Mouse (Mus musculus) limb, embryonic 14.5 days (tissue): ENCODE data around the gene Rara. TPM values are rescaled to one million over a fixed set of nuclear protein-coding genes. Genes with fewer than 3 reads are reported as not detected.
A peak's percentile ranks its signal among the peaks of the same experiment; 100 is the strongest.
"Not testable (repeated sequence)": the region's sequence is repeated elsewhere in the genome, so short reads cannot be mapped to it uniquely, and the experiment has no call there.

ENCODE experiments used
- ATAC-seq: fragments of 200-750 bp; cut with Nextera tagmentation; 2 replicates; pipeline ENCODE4 v1.8.0; 2017; ENCODE audit warnings: low read depth, moderate number of reproducible peaks, moderate TSS enrichment; ENCODE audit not compliant: low FRiP score
- DNase-seq: peaks from one replicate; pipeline ENCODE4 v3.0.0-alpha.2; 2015; ENCODE audit warnings: low spot score
- H3K27ac ChIP-seq: fragments of 300-500 bp; sonication (generic); replicated peaks from 2 replicates; pipeline ENCODE4 v1.5.1; 2014; ENCODE audit warnings: low read depth, mild to moderate bottlenecking, low read length, moderate library complexity, mixed read lengths
- H3K27me3 ChIP-seq: fragments of 300-500 bp; sonication (generic); 2 replicates; pipeline ENCODE4 v1.6.1; 2014; ENCODE audit warnings: low read length, mixed read lengths; ENCODE audit not compliant: control insufficient read depth, insufficient read depth
- H3K36me3 ChIP-seq: fragments of 300-500 bp; sonication (generic); 2 replicates; pipeline ENCODE4 v1.6.1; 2014; ENCODE audit warnings: mild to moderate bottlenecking, low read length, moderate library complexity, mixed read lengths; ENCODE audit not compliant: control insufficient read depth, insufficient read depth
- H3K4me1 ChIP-seq: fragments of 300-500 bp; sonication (generic); 2 replicates; pipeline ENCODE4 v1.6.1; 2014; ENCODE audit warnings: antibody characterized with exemption, low read length, mixed read lengths; ENCODE audit not compliant: control insufficient read depth, insufficient read depth
- H3K4me2 ChIP-seq: fragments of 300-500 bp; sonication (generic); replicated peaks from 2 replicates; pipeline ENCODE4 v1.6.1; 2014; ENCODE audit warnings: low read depth, mild to moderate bottlenecking, low read length, moderate library complexity; ENCODE audit not compliant: severe bottlenecking
- H3K4me3 ChIP-seq: fragments of 300-500 bp; sonication (generic); replicated peaks from 2 replicates; pipeline ENCODE4 v1.5.1; 2014; ENCODE audit warnings: low read length
- H3K9ac ChIP-seq: fragments of 300-500 bp; sonication (generic); 2 replicates; pipeline ENCODE4 v1.6.1; 2014; ENCODE audit warnings: mild to moderate bottlenecking, low read depth, low read length, moderate library complexity; ENCODE audit not compliant: severe bottlenecking
- H3K9me3 ChIP-seq: fragments of 300-500 bp; sonication (generic); 2 replicates; pipeline ENCODE4 v1.6.1; 2016; ENCODE audit warnings: low read length; ENCODE audit not compliant: control insufficient read depth
- POLR2A ChIP-seq: fragments of 200-500 bp; IDR thresholded peaks from 2 replicates; pipeline ENCODE4 v1.8.0; 2012; ENCODE audit warnings: inconsistent platforms, mild to moderate bottlenecking, moderate library complexity, borderline replicate concordance; ENCODE audit not compliant: insufficient read depth, insufficient read length; ENCODE audit errors: extremely low read depth
- WGBS: fragments of 180-500 bp; shearing (Covaris S2); extraction: QIAGEN DNeasy Blood & Tissue Kit; methylation state at CpG from one replicate; pipeline ENCODE4 v1.1.7; 2014; 5-methylcytosine and 5-hydroxymethylcytosine counted together
- polyA plus RNA-seq, 2 experiments: library from polyadenylated mRNA; depleted of rRNA in 1 of 2; stranded (reverse) in 1 of 2; unstranded in 1 of 2; fragments of >200 nt; fragmentation: Nextera tagmentation in 1 of 2; extraction: Ambion mirVana in 1 of 2; gene quantifications; 2 replicates each; pipeline versions ENCODE4 v1.2.1 to v1.2.3; 2012 to 2014

The Rara gene
- polyA plus RNA-seq, 2 experiments = 39.8 to 52.4 TPM

DNA sequence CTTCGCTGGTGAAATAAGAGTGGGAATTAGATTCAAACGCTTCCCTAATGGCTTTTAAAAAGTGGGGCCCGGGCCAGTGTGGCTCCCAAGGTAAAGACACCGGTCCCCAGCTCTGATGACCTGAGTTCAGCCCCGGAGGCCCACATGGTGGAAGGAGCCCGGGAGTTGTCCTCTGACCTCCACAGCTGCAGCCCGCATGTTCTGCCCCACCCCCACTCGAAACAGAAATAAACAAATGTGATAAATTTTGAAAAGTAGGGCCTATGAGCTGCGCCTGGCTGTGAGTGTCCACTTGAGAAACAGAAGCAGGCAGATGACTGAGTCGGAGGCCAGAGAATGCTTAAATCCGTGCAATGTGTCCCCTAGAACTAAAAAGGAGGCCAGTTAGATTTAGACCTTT lies 13.4 kb upstream of the Rara start:
- no peaks in the 10 kb centered on the region for H3K27me3 ChIP-seq
- H3K4me3 ChIP-seq = no peak overlapping the region
- DNase-seq = no peak
- no peak overlapping the region for H3K27ac ChIP-seq
- no peak for ATAC-seq
- H3K9me3 ChIP-seq = no peaks in the 10 kb centered on the region
- H3K36me3 ChIP-seq = peaks cover 37% of the 10 kb centered on the region
- 59% methylated on average over 11 of the region's 11 CpGs for WGBS
- peaks cover 11% of the 10 kb centered on the region; the same call in 1 of the 2 replicates for H3K4me1 ChIP-seq
- no peak overlapping the region for H3K9ac ChIP-seq
- no peak overlapping the region for H3K4me2 ChIP-seq
- TF ChIP-seq POLR2A = no peak

DNA sequence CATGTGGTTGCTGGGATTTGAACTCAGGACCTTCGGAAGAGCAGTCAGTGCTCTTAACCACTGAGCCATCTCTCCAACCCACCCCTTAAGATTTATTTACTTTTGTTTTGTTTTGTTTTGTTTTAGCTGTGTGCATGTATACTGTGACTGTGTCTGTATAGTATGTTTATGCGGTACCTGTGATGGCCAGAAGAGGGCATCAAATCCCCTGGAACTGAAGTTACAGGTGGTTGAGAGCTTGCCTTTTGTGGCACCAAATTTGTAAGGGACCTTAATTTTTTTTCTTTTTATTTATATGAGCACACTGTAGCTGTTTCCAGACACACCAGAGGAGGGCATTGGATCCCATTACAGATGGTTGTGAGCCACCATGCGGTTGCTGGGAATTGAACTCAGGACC lies 11.2 kb upstream of the Rara start:
- not testable (repeated sequence) for DNase-seq, H3K27me3 ChIP-seq, H3K9ac ChIP-seq, H3K27ac ChIP-seq, H3K4me1 ChIP-seq, H3K4me2 ChIP-seq, ATAC-seq, H3K4me3 ChIP-seq, H3K9me3 ChIP-seq
- 96% methylated on average over 3 of the region's 3 CpGs for WGBS
- H3K36me3 ChIP-seq = peaks cover 34% of the 10 kb centered on the region

DNA sequence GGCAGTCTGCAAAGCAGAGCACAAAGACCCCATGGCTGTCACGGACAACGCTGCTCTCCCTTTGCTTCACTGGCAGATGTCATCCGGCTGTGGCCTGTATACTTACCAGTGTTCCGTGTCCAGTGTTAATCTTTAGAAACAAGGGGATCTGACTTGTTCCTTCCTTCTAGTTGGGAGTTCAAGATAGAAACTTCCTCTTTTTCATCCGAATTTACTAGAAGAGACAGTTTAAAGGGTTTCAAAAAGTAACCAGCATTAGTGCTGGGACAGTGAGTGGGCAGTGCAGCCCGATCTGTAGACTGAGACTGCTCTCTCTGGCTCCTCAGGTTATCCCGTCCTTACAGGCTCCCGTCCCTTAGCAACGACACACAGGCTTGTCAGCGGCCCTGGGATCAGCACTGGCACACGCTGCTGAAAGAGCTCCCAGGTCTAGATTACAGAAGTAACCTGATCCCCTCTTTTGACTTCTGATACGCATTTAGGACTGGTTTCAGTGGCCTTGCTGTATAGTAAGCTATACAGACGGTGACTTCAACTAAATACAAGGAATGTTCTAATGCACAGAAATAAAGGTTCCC lies 10.1 kb upstream of the Rara start:
- H3K4me2 ChIP-seq = no peak overlapping the region
- H3K9me3 ChIP-seq = no peaks in the 10 kb centered on the region
- H3K27ac ChIP-seq = peak overlapping the region; percentile 40
- ATAC-seq (no peak), DNase-seq (no peak)
- H3K27me3 ChIP-seq = no peaks in the 10 kb centered on the region
- no peak overlapping the region for H3K9ac ChIP-seq
- no peak for TF ChIP-seq POLR2A
- 58% methylated on average over 13 of the region's 13 CpGs for WGBS
- peaks cover 13% of the 10 kb centered on the region for H3K4me1 ChIP-seq
- H3K4me3 ChIP-seq = no peak overlapping the region
- peaks cover 26% of the 10 kb centered on the region for H3K36me3 ChIP-seq

DNA sequence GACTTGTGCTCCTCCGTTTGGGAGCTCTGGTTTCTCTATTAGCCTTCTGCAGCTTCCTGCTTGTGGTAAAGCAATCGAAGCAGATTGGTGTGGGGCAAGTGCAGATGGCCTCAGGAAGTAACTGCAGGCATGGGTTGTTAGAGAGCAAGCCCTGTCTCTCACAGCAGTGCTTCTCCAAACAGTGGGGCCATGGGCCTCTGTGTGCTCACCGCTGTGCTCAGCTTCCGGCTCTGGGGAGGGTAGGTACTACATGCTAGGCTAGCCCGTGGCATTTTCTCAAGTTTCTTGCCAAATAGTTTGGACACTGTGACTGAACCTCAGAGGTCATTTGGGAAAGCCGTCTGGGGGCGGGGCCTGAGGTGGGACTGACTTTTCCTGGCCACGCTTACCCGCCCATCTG lies 9.4 kb upstream of the Rara start:
- ATAC-seq (no peak), DNase-seq (no peak)
- no peak overlapping the region; the same call in 1 of the 2 replicates for H3K9ac ChIP-seq
- H3K4me1 ChIP-seq = peaks cover 17% of the 10 kb centered on the region
- H3K27ac ChIP-seq = peak overlapping the region; percentile 40
- H3K4me3 ChIP-seq = no peak overlapping the region
- no peak for TF ChIP-seq POLR2A
- WGBS = 62% methylated on average over 9 of the region's 9 CpGs
- no peak overlapping the region for H3K4me2 ChIP-seq
- no peaks in the 10 kb centered on the region for H3K9me3 ChIP-seq
- H3K36me3 ChIP-seq = peaks cover 26% of the 10 kb centered on the region
- no peaks in the 10 kb centered on the region for H3K27me3 ChIP-seq

DNA sequence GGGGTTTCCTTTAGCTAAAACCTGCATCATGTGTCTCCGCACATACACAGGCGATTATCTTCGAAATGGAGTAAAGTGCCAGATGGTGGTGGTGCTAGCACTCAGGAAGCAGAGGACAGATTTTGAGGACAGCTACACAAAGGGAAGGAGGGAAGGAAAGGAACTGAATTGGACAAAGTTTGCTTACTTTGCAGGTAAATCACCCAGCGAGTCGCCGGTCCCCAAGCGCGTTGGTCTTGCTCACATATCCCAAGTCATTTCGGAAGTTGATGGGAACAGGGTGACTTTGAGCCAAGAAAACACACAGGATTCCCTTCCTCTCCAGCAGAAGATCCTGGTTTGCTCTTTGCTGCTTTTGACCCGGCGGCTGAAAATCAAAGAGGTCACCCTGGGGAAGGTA lies 8.6 kb upstream of the Rara start:
- H3K4me1 ChIP-seq = peaks cover 24% of the 10 kb centered on the region
- H3K9me3 ChIP-seq = no peaks in the 10 kb centered on the region
- peaks cover 25% of the 10 kb centered on the region for H3K36me3 ChIP-seq
- ATAC-seq (no peak), DNase-seq (no peak)
- H3K4me2 ChIP-seq = no peak overlapping the region
- H3K27me3 ChIP-seq = no peaks in the 10 kb centered on the region
- WGBS = 88% methylated on average over 11 of the region's 11 CpGs
- no peak overlapping the region for H3K27ac ChIP-seq
- no peak overlapping the region for H3K4me3 ChIP-seq
- TF ChIP-seq POLR2A = no peak
- no peak overlapping the region for H3K9ac ChIP-seq

DNA sequence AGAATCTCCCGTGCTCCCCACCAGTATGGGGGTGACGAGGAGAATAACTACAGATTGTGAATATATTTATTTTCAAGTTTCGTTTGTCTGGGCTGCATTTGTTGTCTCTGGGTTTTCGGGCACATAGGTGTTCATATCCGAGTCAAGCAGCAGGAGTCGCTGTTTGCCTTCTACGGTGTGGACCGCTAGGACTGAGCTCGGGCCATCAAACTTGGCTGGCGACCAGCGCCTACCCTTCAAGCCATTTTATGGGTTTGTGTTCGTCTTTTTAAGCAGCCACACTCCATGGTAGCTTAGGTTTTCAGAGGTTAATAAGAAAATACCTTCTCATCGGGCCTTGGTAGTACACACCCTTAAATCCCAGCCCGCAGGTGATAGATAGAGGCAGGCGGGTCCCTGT lies 5.8 kb upstream of the Rara start:
- H3K4me3 ChIP-seq, H3K9ac ChIP-seq, H3K9me3 ChIP-seq, ATAC-seq, H3K27me3 ChIP-seq: not testable (repeated sequence)
- H3K36me3 ChIP-seq = peaks cover 13% of the 10 kb centered on the region
- peak overlapping the region; percentile 37 for H3K4me2 ChIP-seq
- H3K27ac ChIP-seq = 0 out of 2 replicates have a peak overlapping the region, but pooled peaks have one; percentile 67
- 25% methylated on average over 15 of the region's 15 CpGs for WGBS
- DNase-seq = peak; percentile 88
- peaks cover 50% of the 10 kb centered on the region for H3K4me1 ChIP-seq

DNA sequence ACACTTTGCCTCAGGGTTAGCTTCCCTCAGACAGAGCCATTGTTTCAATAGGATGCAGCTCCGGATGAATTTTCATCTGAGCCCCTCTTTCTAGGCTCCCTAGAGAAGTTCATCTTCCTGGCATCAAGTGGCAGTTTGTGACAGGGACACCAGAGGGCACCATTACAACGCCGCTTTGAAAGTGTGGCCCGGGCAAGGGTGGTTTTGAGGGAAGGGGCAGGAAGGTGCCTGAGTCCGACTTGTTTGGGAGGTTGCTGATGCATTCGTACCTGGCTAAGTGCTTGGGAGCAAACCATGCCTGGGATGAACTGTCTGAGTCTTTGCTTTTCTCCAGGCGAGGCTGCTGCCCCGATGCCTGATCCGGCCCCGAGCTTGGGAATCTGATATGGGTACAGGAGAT lies 5.3 kb upstream of the Rara start:
- Histone ChIP-seq H3K4me2 (peak overlapping the region; percentile 37), H3K4me1 (peaks cover 54% of the 10 kb centered on the region), H3K27ac (peak overlapping the region; percentile 67; the same call in 1 of the 2 replicates), H3K4me3 (0 out of 2 replicates have a peak overlapping the region, but pooled peaks have one; percentile 5), H3K36me3 (peaks cover 13% of the 10 kb centered on the region)
- H3K27me3 ChIP-seq, ATAC-seq, H3K9ac ChIP-seq, H3K9me3 ChIP-seq: not testable (repeated sequence)
- peak; percentile 65 for DNase-seq
- WGBS = 15% methylated on average over 10 of the region's 10 CpGs
